Mouse (Mus musculus) left cerebral cortex, postnatal 10 days (tissue): Measurements from ENCODE around the gene Efcab11. TPM values are rescaled to one million over a fixed set of nuclear protein-coding genes. Genes with fewer than 3 reads are reported as not detected.
A peak's percentile ranks its signal among the peaks of the same experiment; 100 is the strongest.

Source experiments
- DNase-seq, 2 experiments: peaks; one replicate each; pipeline ENCODE4 v3.0.0; 2021 to 2022; ENCODE audit warnings: low spot score in 2 of 2, mixed read lengths in 1 of 2; ENCODE audit errors: extremely low spot score in 1 of 2
- intact Hi-C: fragments of 180-260 bp; cut with DNase I; formaldehyde crosslinking; loops from one replicate; pipeline ENCODE4 v1.15.1; 2025
- total RNA-seq, 2 experiments: library from RNA; stranded (reverse); gene quantifications; 2 replicates each; pipeline ENCODE4 v1.2.3; 2021

Gene Efcab11
- total RNA-seq, 2 experiments from 2014 or later, result 0.49 to 0.73 TPM

- intact Hi-C loops, result no loop called here
- no peak for DNase-seq
Measured at GRCm38 (mm10) chr12:99885282-99885901, 1.2 kb upstream of the Efcab11 start.

- intact Hi-C loops, result no loop called here
- DNase-seq, result no peak
Measured at GRCm38 (mm10) chr12:99883713-99884105, 530 bp downstream of the Efcab11 start.

GRCm38 (mm10) chr12:99883000-99883712 lies 1.1 kb downstream of the Efcab11 start:
- DNase-seq, result peak; percentile 87 to 93
- intact Hi-C loops, result no loop called here

- intact Hi-C loops, result no loop called here
Measured at GRCm38 (mm10) chr12:99874609-99875008, 9.6 kb downstream of the Efcab11 start.

GRCm38 (mm10) chr12:99873443-99873842 lies 10.8 kb downstream of the Efcab11 start:
- intact Hi-C loops, result no loop called here
- no peak for DNase-seq

More at GRCm38 (mm10) chr12:99874609-99875008, 9.6 kb downstream of the Efcab11 start:
- DNase-seq, result no peak

- no peak for DNase-seq
- intact Hi-C loops, result loop anchor here (10.0 kb wide), 1 partner anchor 784 kb away; no protein-coding TSS in a partner anchor
Measured at GRCm38 (mm10) chr12:99868821-99869220, 15.4 kb downstream of the Efcab11 start.

GRCm38 (mm10) chr12:99864613-99865012 lies 19.6 kb downstream of the Efcab11 start:
- DNase-seq, result no peak
- intact Hi-C loops, result loop anchor here (10.0 kb wide), 1 partner anchor 780 kb away; no protein-coding TSS in a partner anchor

- intact Hi-C loops, result loop anchor here (10.0 kb wide), 1 partner anchor 776 kb away; no protein-coding TSS in a partner anchor
- DNase-seq, result no peak
Measured at GRCm38 (mm10) chr12:99860981-99861380, 23.3 kb downstream of the Efcab11 start.

GRCm38 (mm10) chr12:99859391-99860100 lies 24.7 kb downstream of the Efcab11 start:
- no peak for DNase-seq
- intact Hi-C loops, result loop anchor here (10.0 kb wide), 1 partner anchor 775 kb away; no protein-coding TSS in a partner anchor

- intact Hi-C loops, result no loop called here
Measured at GRCm38 (mm10) chr12:99858664-99859063, 25.6 kb downstream of the Efcab11 start.

GRCm38 (mm10) chr12:99856011-99856410 lies 28.2 kb downstream of the Efcab11 start:
- no peak for DNase-seq
- intact Hi-C loops, result no loop called here

More at GRCm38 (mm10) chr12:99858664-99859063, 25.6 kb downstream of the Efcab11 start:
- no peak for DNase-seq

- intact Hi-C loops, result no loop called here
- DNase-seq, result no peak
Measured at GRCm38 (mm10) chr12:99853323-99854258, 30.6 kb downstream of the Efcab11 start.

- DNase-seq, result no peak
- intact Hi-C loops, result no loop called here
Measured at GRCm38 (mm10) chr12:99849996-99850395, 34.2 kb downstream of the Efcab11 start.

GRCm38 (mm10) chr12:99844951-99845350 lies 39.3 kb downstream of the Efcab11 start:
- DNase-seq, result no peak
- intact Hi-C loops, result no loop called here

- intact Hi-C loops, result loop anchor here (5.0 to 10.0 kb wide), 3 partner anchors 276 to 741 kb away; partner anchors contain the start of gene Foxn3
- peak in 1 of 2 experiments; percentile 55 for DNase-seq
Measured at GRCm38 (mm10) chr12:99838703-99839102, 45.5 kb downstream of the Efcab11 start.

- no peak for DNase-seq
- intact Hi-C loops, result loop anchor here (5.0 to 10.0 kb wide), 3 partner anchors 276 to 741 kb away; partner anchors contain the start of gene Foxn3
Measured at GRCm38 (mm10) chr12:99838109-99838508, 46.1 kb downstream of the Efcab11 start.

- intact Hi-C loops, result loop anchor here (5.0 to 10.0 kb wide), 3 partner anchors 275 to 740 kb away; partner anchors contain the start of gene Foxn3
- DNase-seq, result no peak
Measured at GRCm38 (mm10) chr12:99837528-99837927, 46.7 kb downstream of the Efcab11 start.
